Mouse (Mus musculus) liver, postnatal 0 days (tissue): ENCODE results near the gene Vps26c.

ENCODE experiments used
- CTCF ChIP-seq: sonication (generic); IDR thresholded peaks from 2 replicates; pipeline ENCODE4 v1.5.1; 2016; ENCODE audit warnings: antibody characterized with exemption, low read depth
- EP300 ChIP-seq: IDR thresholded peaks from 2 replicates; pipeline ENCODE4 v1.6.1; 2016; ENCODE audit warnings: antibody characterized with exemption, low read depth, mild to moderate bottlenecking

DNA sequence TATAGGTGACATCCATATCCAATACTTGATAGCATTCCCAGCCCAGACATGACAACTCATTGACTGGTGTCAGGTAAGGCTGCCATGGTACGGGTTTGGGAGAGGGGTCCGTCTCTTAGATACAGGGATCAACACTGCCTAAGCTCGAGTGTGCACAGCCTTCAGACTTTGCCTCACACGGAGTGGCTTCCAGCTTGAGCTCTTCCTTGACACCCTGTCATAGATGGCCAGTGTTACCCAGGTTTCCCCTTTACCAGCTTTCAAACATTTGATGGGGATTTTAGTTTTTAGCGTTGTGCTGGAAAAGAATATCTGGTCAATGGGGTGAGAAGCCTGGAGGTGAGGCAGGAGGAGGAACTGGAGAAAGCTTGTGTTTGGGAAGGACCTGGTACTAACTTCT, 41.1 kb upstream of the Vps26c start:
- no peak for TF ChIP-seq EP300
- TF ChIP-seq CTCF, result no peak
